Mouse (Mus musculus): ENCODE results near the gene Inka2. TPM values are rescaled to one million over a fixed set of nuclear protein-coding genes. Genes with fewer than 3 reads are reported as not detected.
A peak's percentile ranks its signal among the peaks of the same experiment; 100 is the strongest.

Gene Inka2
- polyA plus RNA-seq, 1 experiment from 2014 or later = 1.8 TPM

DNA sequence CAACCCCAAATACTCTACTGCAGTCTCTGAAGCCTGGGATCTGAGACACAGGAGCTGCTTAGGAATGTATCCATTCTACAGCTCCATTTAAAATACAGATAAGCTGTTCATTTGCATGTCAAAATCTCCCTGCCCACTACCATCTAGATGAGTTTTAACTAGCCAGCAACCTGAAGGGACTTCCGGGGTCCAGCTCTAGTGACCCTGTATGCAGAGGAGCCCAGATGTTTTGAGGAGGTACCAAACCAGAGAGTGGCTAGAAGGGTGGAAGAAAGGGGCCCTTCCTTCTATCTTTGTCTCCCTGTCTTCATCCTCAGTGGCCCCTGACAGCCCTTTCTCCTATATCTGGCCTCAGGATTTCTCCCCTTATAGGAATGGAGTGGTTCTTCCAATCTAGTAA lies 33.6 kb upstream of the Inka2 start:
- H3K36me3 ChIP-seq (ENCODE audit: control insufficient read depth, insufficient read depth, low read length) = no peaks in the 10 kb centered on the region
- no peak overlapping the region for H3K4me2 ChIP-seq
- H3K27me3 ChIP-seq (ENCODE audit: control insufficient read depth, insufficient read depth, low read length) = no peaks in the 10 kb centered on the region
- H3K9ac ChIP-seq (ENCODE audit: low read depth, low read length) = no peak overlapping the region
- no peaks in the 10 kb centered on the region for H3K9me3 ChIP-seq (replicated peaks; ENCODE audit: control insufficient read depth, low read length)
- no peak overlapping the region for H3K4me3 ChIP-seq (ENCODE audit: low read depth, low read length)
- H3K27ac ChIP-seq (ENCODE audit: low read depth, low read length) = no peak overlapping the region
- WGBS (ENCODE audit: insufficient replicate concordance) = 80% methylated on average over 1 of the region's 1 CpGs
- no peak for ATAC-seq (replicated peaks; ENCODE audit: insufficient number of reproducible peaks, low FRiP score, low TSS enrichment)
- no peaks in the 10 kb centered on the region for H3K4me1 ChIP-seq (ENCODE audit: control insufficient read depth, insufficient read depth, low read length)

DNA sequence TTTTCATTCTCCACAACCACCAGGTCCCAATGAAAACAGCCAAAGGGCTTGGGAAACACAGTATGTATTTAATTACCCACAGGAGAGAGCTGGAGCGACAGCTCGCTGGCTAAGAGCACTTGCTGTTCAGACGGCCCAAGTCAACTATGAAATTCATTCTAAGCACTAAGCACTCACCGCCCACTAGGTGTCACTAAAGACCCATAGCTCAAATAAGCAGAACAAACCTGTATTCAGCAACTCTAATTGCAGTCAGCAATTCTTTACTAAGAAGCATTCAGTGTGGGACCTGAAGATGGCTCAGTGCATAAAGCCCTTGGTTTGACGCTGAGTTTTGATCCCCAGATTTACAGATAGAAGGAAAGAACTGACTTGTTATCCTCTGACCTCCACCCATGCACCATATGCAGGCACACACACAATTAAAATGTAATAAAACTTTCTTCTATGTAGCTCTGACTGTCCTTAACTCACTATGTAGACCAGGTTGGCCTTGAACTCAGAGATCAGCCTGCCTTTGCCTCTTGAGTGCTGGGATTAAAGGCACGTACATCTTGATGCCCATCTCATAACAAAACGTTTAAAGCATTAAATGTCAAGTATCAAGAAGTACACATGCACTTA lies 29.7 kb upstream of the Inka2 start:
- WGBS (ENCODE audit: insufficient replicate concordance) = 21% methylated on average over 7 of the region's 7 CpGs
- no peaks in the 10 kb centered on the region for H3K4me1 ChIP-seq (ENCODE audit: control insufficient read depth, insufficient read depth, low read length)
- H3K36me3 ChIP-seq (ENCODE audit: control insufficient read depth, insufficient read depth, low read length) = peaks cover 11% of the 10 kb centered on the region; the same call in 1 of the 2 replicates
- H3K4me3 ChIP-seq (ENCODE audit: low read depth, low read length) = no peak overlapping the region
- no peak overlapping the region for H3K4me2 ChIP-seq
- H3K9ac ChIP-seq (ENCODE audit: low read depth, low read length) = no peak overlapping the region
- H3K27ac ChIP-seq (ENCODE audit: low read depth, low read length) = no peak overlapping the region
- no peaks in the 10 kb centered on the region for H3K27me3 ChIP-seq (ENCODE audit: control insufficient read depth, insufficient read depth, low read length)
- ATAC-seq (replicated peaks; ENCODE audit: insufficient number of reproducible peaks, low FRiP score, low TSS enrichment) = 0 out of 2 replicates have a peak, but pooled peaks have one; percentile 18
- H3K9me3 ChIP-seq (replicated peaks; ENCODE audit: control insufficient read depth, low read length) = no peaks in the 10 kb centered on the region

DNA sequence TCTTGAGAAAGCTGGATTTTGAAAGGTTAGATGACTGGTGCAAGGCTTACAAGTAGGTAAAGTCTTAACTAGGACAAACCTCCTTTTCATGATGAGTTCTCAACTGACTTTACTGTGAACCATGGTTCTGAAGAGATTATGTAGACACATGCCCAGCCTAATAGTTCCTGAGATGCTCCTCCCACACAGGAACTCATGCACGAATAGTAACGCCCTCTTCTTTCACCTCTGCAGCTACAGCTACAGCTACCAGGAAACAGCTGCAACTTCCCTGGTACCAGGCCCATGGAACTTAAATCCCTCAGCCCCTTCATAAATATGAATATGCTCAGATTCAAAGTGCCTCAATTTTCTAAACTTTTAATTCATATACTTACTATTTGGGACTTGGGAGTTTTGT lies 28.5 kb upstream of the Inka2 start:
- Histone ChIP-seq H3K4me3 (ENCODE audit: low read depth, low read length) (no peak overlapping the region), H3K36me3 (ENCODE audit: control insufficient read depth, insufficient read depth, low read length) (peaks cover 11% of the 10 kb centered on the region; the same call in 1 of the 2 replicates), H3K9me3 (replicated peaks; ENCODE audit: control insufficient read depth, low read length) (no peaks in the 10 kb centered on the region), H3K4me2 (no peak overlapping the region), H3K4me1 (ENCODE audit: control insufficient read depth, insufficient read depth, low read length) (no peaks in the 10 kb centered on the region), H3K27ac (ENCODE audit: low read depth, low read length) (no peak overlapping the region), H3K27me3 (ENCODE audit: control insufficient read depth, insufficient read depth, low read length) (no peaks in the 10 kb centered on the region), H3K9ac (ENCODE audit: low read depth, low read length) (no peak overlapping the region)
- ATAC-seq (replicated peaks; ENCODE audit: insufficient number of reproducible peaks, low FRiP score, low TSS enrichment) = no peak
- WGBS (ENCODE audit: insufficient replicate concordance) = 49% methylated on average over 2 of the region's 2 CpGs

DNA sequence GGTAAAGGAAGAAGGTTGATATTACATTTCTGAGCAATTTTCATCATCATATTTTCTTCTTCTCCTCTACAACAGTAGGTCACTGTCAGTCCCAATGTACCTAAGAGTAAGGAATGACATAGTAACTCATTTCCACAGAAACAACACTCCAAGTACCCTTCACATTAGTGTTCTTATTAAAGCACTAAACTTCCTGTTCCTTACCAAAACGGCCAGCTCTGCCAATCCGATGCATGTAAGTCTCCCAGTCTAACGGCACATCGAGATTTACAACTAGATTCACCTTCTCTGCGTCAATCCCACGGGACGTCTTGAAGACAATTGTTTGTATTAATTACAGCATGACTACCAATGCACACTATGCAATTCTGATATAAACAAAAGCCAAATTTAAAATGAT lies 24.1 kb upstream of the Inka2 start:
- Histone ChIP-seq H3K4me3 (ENCODE audit: low read depth, low read length) (no peak overlapping the region), H3K27ac (ENCODE audit: low read depth, low read length) (no peak overlapping the region), H3K27me3 (ENCODE audit: control insufficient read depth, insufficient read depth, low read length) (no peaks in the 10 kb centered on the region), H3K4me2 (no peak overlapping the region), H3K9ac (ENCODE audit: low read depth, low read length) (no peak overlapping the region), H3K36me3 (ENCODE audit: control insufficient read depth, insufficient read depth, low read length) (peaks cover 15% of the 10 kb centered on the region; the same call in 1 of the 2 replicates), H3K4me1 (ENCODE audit: control insufficient read depth, insufficient read depth, low read length) (no peaks in the 10 kb centered on the region), H3K9me3 (replicated peaks; ENCODE audit: control insufficient read depth, low read length) (no peaks in the 10 kb centered on the region)
- WGBS (ENCODE audit: insufficient replicate concordance) = 91% methylated on average over 7 of the region's 7 CpGs
- ATAC-seq (replicated peaks; ENCODE audit: insufficient number of reproducible peaks, low FRiP score, low TSS enrichment) = no peak

DNA sequence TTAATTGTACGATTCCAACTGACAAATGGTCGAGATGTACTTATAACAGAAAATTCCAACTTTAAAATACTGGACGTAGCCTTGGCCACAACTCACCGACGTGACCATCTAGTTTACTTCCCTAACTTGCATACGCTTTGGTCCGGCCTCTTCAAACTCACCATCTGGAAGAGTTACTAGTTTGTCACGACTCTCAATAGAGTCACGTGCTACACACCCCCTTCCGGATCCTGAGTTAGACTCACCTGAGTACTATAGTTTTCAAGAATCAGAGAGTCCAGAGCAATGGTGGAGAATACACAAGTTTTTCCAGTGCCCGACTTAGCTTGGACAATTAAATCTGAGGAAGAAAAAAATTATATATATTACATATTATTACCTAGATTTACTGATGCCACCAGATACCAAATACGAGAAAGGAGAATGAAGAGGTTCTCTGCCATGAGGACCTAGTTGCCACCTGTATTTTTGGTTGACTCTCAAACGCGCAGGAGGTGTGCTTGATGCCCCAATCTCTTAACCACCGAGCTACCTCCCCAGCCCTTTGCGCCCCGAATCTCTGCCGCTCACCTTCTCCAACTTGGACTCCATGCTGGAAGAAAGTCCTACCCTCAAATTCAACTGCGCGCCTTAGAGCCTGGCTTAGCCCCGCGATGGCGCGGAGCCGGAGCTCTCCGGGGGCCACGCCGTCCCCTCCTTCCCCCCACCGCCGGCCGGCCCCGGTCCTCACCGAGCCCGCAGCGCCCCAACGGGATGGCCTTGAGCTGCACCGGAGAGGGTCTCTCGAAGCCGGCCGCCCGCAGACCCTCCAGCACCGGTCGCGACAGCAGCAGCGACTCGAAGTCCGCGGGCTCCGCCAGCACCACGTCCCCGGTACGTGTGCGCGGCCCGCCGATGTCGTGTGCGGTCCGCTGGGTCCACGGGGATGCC lies 17.7 kb upstream of the Inka2 start:
- Histone ChIP-seq H3K9me3 (replicated peaks; ENCODE audit: control insufficient read depth, low read length) (no peaks in the 10 kb centered on the region), H3K4me1 (ENCODE audit: control insufficient read depth, insufficient read depth, low read length) (peaks cover 6% of the 10 kb centered on the region; the same call in 1 of the 2 replicates), H3K4me2 (peak overlapping the region; percentile 83), H3K36me3 (ENCODE audit: control insufficient read depth, insufficient read depth, low read length) (peaks cover 4% of the 10 kb centered on the region; the same call in 1 of the 2 replicates), H3K27ac (ENCODE audit: low read depth, low read length) (peak overlapping the region; percentile 77), H3K9ac (ENCODE audit: low read depth, low read length) (peak overlapping the region; percentile 96), H3K4me3 (ENCODE audit: low read depth, low read length) (peak overlapping the region; percentile 91), H3K27me3 (ENCODE audit: control insufficient read depth, insufficient read depth, low read length) (no peaks in the 10 kb centered on the region)
- ATAC-seq (replicated peaks; ENCODE audit: insufficient number of reproducible peaks, low FRiP score, low TSS enrichment) = peak; percentile 68
- WGBS (ENCODE audit: insufficient replicate concordance) = 8% methylated on average over 60 of the region's 60 CpGs

DNA sequence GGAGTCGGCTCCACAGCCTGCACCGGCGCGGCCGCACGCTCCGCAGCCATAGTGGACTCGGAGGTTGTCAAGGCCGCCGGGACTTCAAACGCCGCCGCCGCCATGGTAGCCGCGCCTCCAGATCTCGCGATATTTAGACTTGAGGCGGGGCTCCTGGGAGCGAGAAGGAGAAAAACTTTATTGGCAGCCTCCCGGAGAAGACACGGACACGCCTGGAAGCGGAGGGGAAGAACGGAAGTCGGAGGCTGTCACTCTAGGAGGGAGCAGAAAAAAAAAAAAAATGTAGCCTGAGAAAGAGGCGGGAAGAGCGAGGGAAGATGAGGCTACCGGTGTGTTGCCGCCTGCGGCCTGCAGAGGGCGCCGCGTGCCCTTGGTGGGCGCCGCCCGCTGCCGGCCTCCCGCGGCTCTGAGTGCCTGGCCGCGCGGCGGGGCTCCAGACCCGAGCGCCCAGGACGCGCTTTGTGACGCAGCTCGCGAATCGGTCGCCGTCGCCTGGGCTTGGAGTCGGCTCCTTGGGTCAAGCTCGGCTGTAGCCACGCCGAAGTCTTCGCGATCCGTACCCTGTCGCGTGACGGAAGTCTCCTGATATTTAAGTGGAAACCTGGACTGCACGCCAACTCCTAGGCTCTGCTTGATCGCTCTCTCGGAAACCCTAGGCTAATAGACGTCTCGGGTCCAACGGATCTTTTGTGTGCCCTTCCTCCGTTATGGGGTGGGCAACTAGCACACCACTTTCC lies 16.9 kb upstream of the Inka2 start, which contains the start of gene Ddx20:
Ddx20 (minus strand) TSS at position 251 of the 737 bp plus-strand sequence.
- peak; percentile 93 for ATAC-seq (replicated peaks; ENCODE audit: insufficient number of reproducible peaks, low FRiP score, low TSS enrichment)
- peak within 1 kb of the TSS; percentile 77 for H3K27ac ChIP-seq (ENCODE audit: low read depth, low read length)
- peak within 1 kb of the TSS; percentile 96 for H3K9ac ChIP-seq (ENCODE audit: low read depth, low read length)
- peak within 1 kb of the TSS; percentile 91 for H3K4me3 ChIP-seq (ENCODE audit: low read depth, low read length)
- H3K36me3 ChIP-seq (ENCODE audit: control insufficient read depth, insufficient read depth, low read length) = peaks cover 4% of the 10 kb centered on the region; the same call in 1 of the 2 replicates
- peak within 1 kb of the TSS; percentile 83 for H3K4me2 ChIP-seq
- no peaks in the 10 kb centered on the region for H3K9me3 ChIP-seq (replicated peaks; ENCODE audit: control insufficient read depth, low read length)
- peaks cover 6% of the 10 kb centered on the region; the same call in 1 of the 2 replicates for H3K4me1 ChIP-seq (ENCODE audit: control insufficient read depth, insufficient read depth, low read length)
- under 1% methylated on average over 72 of the region's 72 CpGs for WGBS (ENCODE audit: insufficient replicate concordance)
- no peaks in the 10 kb centered on the region for H3K27me3 ChIP-seq (ENCODE audit: control insufficient read depth, insufficient read depth, low read length)

DNA sequence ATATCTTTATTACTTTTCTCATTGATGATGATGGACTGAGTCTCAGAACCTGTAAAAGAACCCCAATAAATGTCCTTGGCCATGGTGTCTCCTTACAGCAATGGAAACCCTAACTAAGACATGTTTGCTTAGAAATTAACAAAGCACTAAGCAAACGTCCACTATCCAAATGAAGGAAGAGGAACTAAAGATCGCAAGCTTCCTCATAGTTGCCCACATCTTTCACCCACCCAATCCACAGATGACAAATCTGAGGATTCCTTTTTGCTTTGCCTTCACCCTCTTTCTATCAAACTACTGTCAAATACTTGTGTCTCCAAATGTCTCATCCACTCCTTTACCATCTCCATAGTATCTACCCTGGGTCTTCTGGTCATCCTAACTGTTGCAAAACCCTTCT lies 15.9 kb upstream of the Inka2 start:
- Histone ChIP-seq H3K27ac (ENCODE audit: low read depth, low read length) (no peak overlapping the region), H3K27me3 (ENCODE audit: control insufficient read depth, insufficient read depth, low read length) (peaks cover 4% of the 10 kb centered on the region; the same call in 1 of the 2 replicates), H3K4me1 (ENCODE audit: control insufficient read depth, insufficient read depth, low read length) (peaks cover 8% of the 10 kb centered on the region), H3K9me3 (replicated peaks; ENCODE audit: control insufficient read depth, low read length) (no peaks in the 10 kb centered on the region), H3K9ac (ENCODE audit: low read depth, low read length) (no peak overlapping the region), H3K36me3 (ENCODE audit: control insufficient read depth, insufficient read depth, low read length) (no peaks in the 10 kb centered on the region), H3K4me2 (no peak overlapping the region), H3K4me3 (ENCODE audit: low read depth, low read length) (no peak overlapping the region)
- ATAC-seq (replicated peaks; ENCODE audit: insufficient number of reproducible peaks, low FRiP score, low TSS enrichment) = no peak
- WGBS (ENCODE audit: insufficient replicate concordance) = 88% methylated on average over 2 of the region's 2 CpGs

Measured in heart, embryonic 11.5 days (tissue).